Mouse (Mus musculus) erythroblast, embryonic 14.5 days (primary cell): ENCODE measurements around the gene Fgfr2. TPM values are rescaled to one million over a fixed set of nuclear protein-coding genes. Genes with fewer than 3 reads are reported as not detected.

Experiments used
- H3K27me3 ChIP-seq: 2 replicates; pipeline ENCODE4 v1.6.1; 2012; ENCODE audit warnings: inconsistent platforms; ENCODE audit not compliant: control insufficient read depth
- H3K36me3 ChIP-seq: 2 replicates; pipeline ENCODE4 v1.6.1; 2012; ENCODE audit warnings: mild to moderate bottlenecking, inconsistent platforms; ENCODE audit not compliant: control insufficient read depth
- H3K4me1 ChIP-seq: 2 replicates; pipeline ENCODE4 v1.6.1; 2012; ENCODE audit warnings: inconsistent platforms; ENCODE audit not compliant: control insufficient read depth
- H3K4me3 ChIP-seq: replicated peaks from 2 replicates; pipeline ENCODE3; 2012; ENCODE audit warnings: moderate library complexity, mild to moderate bottlenecking, inconsistent platforms
- H3K9me3 ChIP-seq: 2 replicates; pipeline ENCODE4 v1.6.1; 2012; ENCODE audit warnings: low read length, inconsistent platforms, mixed read lengths; ENCODE audit not compliant: control insufficient read depth
- GATA1 ChIP-seq: IDR thresholded peaks from 2 replicates; pipeline ENCODE4 v1.6.1; 2012; ENCODE audit warnings: low read length, inconsistent platforms, mixed read lengths
- TAL1 ChIP-seq: IDR thresholded peaks from 3 replicates; pipeline ENCODE4 v1.6.1; 2012; ENCODE audit warnings: low read length, inconsistent platforms, mixed read lengths
- polyA plus RNA-seq: library from polyadenylated mRNA; stranded (reverse); fragments of >175 nt; gene quantifications from 2 replicates; pipeline ENCODE4 v1.2.3, GENCODE M21; 2012

Gene Fgfr2
- polyA plus RNA-seq, 1 experiment, result not detected

GRCm38 (mm10) chr7:130804991-130805390, 2318.2 kb downstream of the Fgfr2 start:
- Histone ChIP-seq H3K4me1 (no peaks in the 10 kb centered on the region), H3K9me3 (no peaks in the 10 kb centered on the region), H3K4me3 (no peak overlapping the region), H3K36me3 (no peaks in the 10 kb centered on the region), H3K27me3 (no peaks in the 10 kb centered on the region)
- no peak for TF ChIP-seq GATA1
- no peak for TF ChIP-seq TAL1

- TF ChIP-seq TAL1, result no peak
- TF ChIP-seq GATA1, result no peak
- Histone ChIP-seq H3K4me3 (no peak overlapping the region), H3K27me3 (no peaks in the 10 kb centered on the region), H3K36me3 (no peaks in the 10 kb centered on the region), H3K4me1 (no peaks in the 10 kb centered on the region), H3K9me3 (no peaks in the 10 kb centered on the region)
Observed at GRCm38 (mm10) chr7:130803251-130803825, 2319.8 kb downstream of the Fgfr2 start.

GRCm38 (mm10) chr7:130801811-130802210, 2321.3 kb downstream of the Fgfr2 start:
- Histone ChIP-seq H3K9me3 (no peaks in the 10 kb centered on the region), H3K4me1 (no peaks in the 10 kb centered on the region), H3K27me3 (no peaks in the 10 kb centered on the region), H3K4me3 (no peak overlapping the region), H3K36me3 (no peaks in the 10 kb centered on the region)
- TF ChIP-seq GATA1 (no peak), TAL1 (no peak)

GRCm38 (mm10) chr7:130800681-130801080, 2322.5 kb downstream of the Fgfr2 start:
- Histone ChIP-seq H3K4me1 (no peaks in the 10 kb centered on the region), H3K27me3 (no peaks in the 10 kb centered on the region), H3K36me3 (no peaks in the 10 kb centered on the region), H3K9me3 (no peaks in the 10 kb centered on the region), H3K4me3 (no peak overlapping the region)
- TF ChIP-seq TAL1 (no peak), GATA1 (no peak)

- Histone ChIP-seq H3K36me3 (no peaks in the 10 kb centered on the region), H3K4me1 (no peaks in the 10 kb centered on the region), H3K9me3 (no peaks in the 10 kb centered on the region), H3K4me3 (no peak overlapping the region), H3K27me3 (no peaks in the 10 kb centered on the region)
- TF ChIP-seq TAL1 (no peak), GATA1 (no peak)
Observed at GRCm38 (mm10) chr7:130799418-130799817, 2323.7 kb downstream of the Fgfr2 start.

GRCm38 (mm10) chr7:130797524-130797923, 2325.6 kb downstream of the Fgfr2 start:
- Histone ChIP-seq H3K9me3 (no peaks in the 10 kb centered on the region), H3K27me3 (no peaks in the 10 kb centered on the region), H3K4me3 (no peak overlapping the region), H3K4me1 (no peaks in the 10 kb centered on the region), H3K36me3 (no peaks in the 10 kb centered on the region)
- TF ChIP-seq TAL1, result no peak
- TF ChIP-seq GATA1, result no peak

- H3K4me3 ChIP-seq, result no peak overlapping the region
- TF ChIP-seq GATA1, result no peak
- no peak for TF ChIP-seq TAL1
- no peaks in the 10 kb centered on the region for H3K9me3 ChIP-seq
Observed at GRCm38 (mm10) chr7:130796786-130797185, 2326.4 kb downstream of the Fgfr2 start.

GRCm38 (mm10) chr7:130793671-130794070, 2329.5 kb downstream of the Fgfr2 start:
- H3K36me3 ChIP-seq, result no peaks in the 10 kb centered on the region
- TF ChIP-seq TAL1 (no peak), GATA1 (no peak)
- H3K4me3 ChIP-seq, result no peak overlapping the region
- H3K4me1 ChIP-seq, result no peaks in the 10 kb centered on the region
- no peaks in the 10 kb centered on the region for H3K9me3 ChIP-seq
- H3K27me3 ChIP-seq, result no peaks in the 10 kb centered on the region

More at GRCm38 (mm10) chr7:130796786-130797185, 2326.4 kb downstream of the Fgfr2 start:
- no peaks in the 10 kb centered on the region for H3K4me1 ChIP-seq
- no peaks in the 10 kb centered on the region for H3K36me3 ChIP-seq
- no peaks in the 10 kb centered on the region for H3K27me3 ChIP-seq

- Histone ChIP-seq H3K4me1 (no peaks in the 10 kb centered on the region), H3K4me3 (no peak overlapping the region), H3K9me3 (no peaks in the 10 kb centered on the region), H3K27me3 (no peaks in the 10 kb centered on the region), H3K36me3 (no peaks in the 10 kb centered on the region)
- TF ChIP-seq TAL1 (no peak), GATA1 (no peak)
Observed at GRCm38 (mm10) chr7:130789456-130789855, 2333.7 kb downstream of the Fgfr2 start.

GRCm38 (mm10) chr7:130788950-130789349, 2334.2 kb downstream of the Fgfr2 start:
- no peaks in the 10 kb centered on the region for H3K27me3 ChIP-seq
- H3K36me3 ChIP-seq, result no peaks in the 10 kb centered on the region
- H3K4me1 ChIP-seq, result no peaks in the 10 kb centered on the region
- no peaks in the 10 kb centered on the region for H3K9me3 ChIP-seq
- H3K4me3 ChIP-seq, result no peak overlapping the region
- no peak for TF ChIP-seq GATA1
- TF ChIP-seq TAL1, result no peak
